Mouse (Mus musculus) heart, adult 2 months (tissue): ENCODE data around the gene Med29.

Source experiments
- CTCF ChIP-seq: fragments of 200-600 bp; IDR thresholded peaks from 2 replicates; pipeline ENCODE4 v1.8.1; 2022; ENCODE audit warnings: antibody characterized with exemption, mild to moderate bottlenecking, moderate library complexity
- EP300 ChIP-seq: fragments of 200-500 bp; IDR thresholded peaks from 2 replicates; pipeline ENCODE4 v1.6.1; 2011; ENCODE audit warnings: low read depth, low read length, control low read depth; ENCODE audit not compliant: insufficient read depth

DNA sequence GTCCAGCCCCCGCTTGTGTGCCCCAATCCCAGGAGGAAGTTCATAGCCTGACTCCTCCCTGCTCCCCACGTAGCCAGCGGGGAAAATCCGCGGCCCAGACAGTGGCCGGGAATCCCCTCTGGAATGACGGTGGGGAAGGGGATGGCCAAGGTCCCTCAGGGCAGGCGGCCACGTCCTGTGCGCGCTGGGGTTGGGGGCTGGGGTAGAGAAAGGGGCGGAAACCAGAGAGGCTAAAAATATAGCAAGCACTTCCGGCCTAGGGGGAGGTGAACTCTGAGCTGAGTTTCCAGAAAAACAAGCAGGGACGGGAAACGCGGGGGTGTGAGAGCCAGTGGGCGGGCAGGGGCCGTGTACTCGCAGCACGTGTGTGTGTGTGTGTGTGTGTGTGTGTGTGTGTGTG lies 10.6 kb downstream of the Med29 start:
- TF ChIP-seq EP300 (peak; percentile 83; the same call in 1 of the 2 replicates), CTCF (no peak)
